Mouse (Mus musculus) CH12.LX (cell line): ENCODE measurements at regions not wholly inside any gene's neighbourhood (a gene's known extent, or its start where the extent isn't known, plus 50 kb on each side); places are given as distances from the start of the nearest gene placed in this dataset.

Experiments
- DNase-seq: peaks from one replicate; pipeline ENCODE4 v3.0.0-alpha.2; 2013; ENCODE audit errors: extremely low read depth
- H3K27ac ChIP-seq: 2 replicates; pipeline ENCODE4 v1.5.1; 2012; ENCODE audit warnings: low read depth, mild to moderate bottlenecking, control low read depth, moderate library complexity; ENCODE audit not compliant: insufficient read depth
- H3K27me3 ChIP-seq: replicated peaks from 2 replicates; pipeline ENCODE3; 2012; ENCODE audit warnings: inconsistent platforms
- H3K36me3 ChIP-seq, 2 experiments: replicated peaks in 1 of 2; 2 replicates each; pipeline versions ENCODE3 to v1.6.1; 2012; ENCODE audit warnings: inconsistent platforms in 1 of 2, low read length in 1 of 2, mild to moderate bottlenecking in 1 of 2, mixed read lengths in 1 of 2, moderate library complexity in 1 of 2; ENCODE audit not compliant: control insufficient read depth in 1 of 2, insufficient read depth in 1 of 2
- H3K4me1 ChIP-seq, 2 experiments: 2 replicates each; pipeline ENCODE4 v1.6.1; 2012; ENCODE audit warnings: inconsistent platforms in 1 of 2, moderate library complexity in 1 of 2; ENCODE audit not compliant: insufficient read depth in 2 of 2, control insufficient read depth in 1 of 2
- H3K4me2 ChIP-seq: 2 replicates; pipeline ENCODE4 v1.6.1; 2012; ENCODE audit warnings: low read depth, mild to moderate bottlenecking, control low read depth; ENCODE audit not compliant: poor library complexity, insufficient read depth, severe bottlenecking
- H3K4me3 ChIP-seq, 3 experiments: fragments of 150-350 bp in 1 of 3; sonication (generic) in 1 of 3; replicated peaks in 1 of 3; 2 replicates each; pipeline versions ENCODE3 to v1.5.1; 2011 to 2012; ENCODE audit warnings: low read depth in 2 of 3, low read length in 2 of 3, mild to moderate bottlenecking in 2 of 3, moderate library complexity in 2 of 3, control low read depth in 1 of 3, improper control_type of control experiment in 1 of 3, inconsistent platforms in 1 of 3, mixed read lengths in 1 of 3; ENCODE audit not compliant: poor library complexity in 1 of 3
- H3K79me2 ChIP-seq: replicated peaks from 2 replicates; pipeline ENCODE4 v1.6.1; 2012; ENCODE audit warnings: mild to moderate bottlenecking, moderate library complexity; ENCODE audit not compliant: control insufficient read depth, poor library complexity, insufficient read depth, severe bottlenecking; ENCODE audit errors: extremely low read depth
- H3K9ac ChIP-seq: 2 replicates; pipeline ENCODE4 v1.6.1; 2012; ENCODE audit warnings: low read depth, mild to moderate bottlenecking, control low read depth, moderate library complexity; ENCODE audit not compliant: insufficient read depth
- H3K9me3 ChIP-seq: replicated peaks from 2 replicates; pipeline ENCODE3; 2012; ENCODE audit warnings: low read length, inconsistent platforms, mixed read lengths
- BHLHE40 ChIP-seq: IDR thresholded peaks from 2 replicates; pipeline ENCODE4 v1.6.1; 2011; ENCODE audit warnings: mild to moderate bottlenecking, low read depth, low read length, improper control_type of control experiment
- CHD1 ChIP-seq: IDR thresholded peaks from 2 replicates; pipeline ENCODE4 v1.6.1; 2012; ENCODE audit warnings: low read depth, low read length, improper control_type of control experiment, inconsistent platforms
- CTCF ChIP-seq, 2 experiments: IDR thresholded peaks in 1 of 2; conservative IDR thresholded peaks in 1 of 2; 2 replicates each; pipeline ENCODE4 v1.5.1; 2011 to 2012; ENCODE audit warnings: low read depth in 2 of 2, low read length in 2 of 2, improper control_type of control experiment in 1 of 2, inconsistent platforms in 1 of 2, mild to moderate bottlenecking in 1 of 2, moderate library complexity in 1 of 2
- GABPA ChIP-seq: IDR thresholded peaks from 2 replicates; pipeline ENCODE4 v1.6.1; 2012; ENCODE audit warnings: low read depth, low read length, improper control_type of control experiment, inconsistent platforms; ENCODE audit not compliant: insufficient replicate concordance
- IRF4 ChIP-seq: IDR thresholded peaks from 2 replicates; pipeline ENCODE4 v1.6.1; 2014; ENCODE audit warnings: low read depth, mild to moderate bottlenecking, inconsistent platforms, low read length, improper control_type of control experiment
- JUND ChIP-seq: conservative IDR thresholded peaks from 2 replicates; pipeline ENCODE4 v1.6.1; 2011; ENCODE audit warnings: low read depth, low read length, improper control_type of control experiment
- KAT2A ChIP-seq: IDR thresholded peaks from 2 replicates; pipeline ENCODE4 v1.6.1; 2012; ENCODE audit warnings: low read length, improper control_type of control experiment, inconsistent platforms; ENCODE audit not compliant: insufficient replicate concordance
- MAX ChIP-seq: IDR thresholded peaks from 2 replicates; pipeline ENCODE4 v1.6.1; 2011; ENCODE audit warnings: low read length, improper control_type of control experiment
- MAZ ChIP-seq: IDR thresholded peaks from 2 replicates; pipeline ENCODE4 v1.6.1; 2012; ENCODE audit warnings: low read depth, mild to moderate bottlenecking, inconsistent platforms, low read length, improper control_type of control experiment, moderate library complexity
- NRF1 ChIP-seq: IDR thresholded peaks from 2 replicates; pipeline ENCODE4 v1.6.1; 2014; ENCODE audit warnings: low read depth, mild to moderate bottlenecking, inconsistent platforms, low read length, improper control_type of control experiment, moderate library complexity
- RAD21 ChIP-seq: IDR thresholded peaks from 2 replicates; pipeline ENCODE4 v1.6.1; 2011; ENCODE audit warnings: low read depth, mild to moderate bottlenecking, low read length, improper control_type of control experiment, moderate library complexity
- SIN3A ChIP-seq: IDR thresholded peaks from 2 replicates; pipeline ENCODE4 v1.6.1; 2012; ENCODE audit warnings: low read length, improper control_type of control experiment, inconsistent platforms
- SMC3 ChIP-seq: IDR thresholded peaks from 2 replicates; pipeline ENCODE4 v1.6.1; 2011; ENCODE audit warnings: low read depth, low read length, improper control_type of control experiment
- TBP ChIP-seq: conservative IDR thresholded peaks from 2 replicates; pipeline ENCODE4 v1.6.1; 2011; ENCODE audit warnings: low read depth, low read length, improper control_type of control experiment
- TCF12 ChIP-seq: IDR thresholded peaks from 2 replicates; pipeline ENCODE4 v1.6.1; 2014; ENCODE audit warnings: low read depth, mild to moderate bottlenecking, inconsistent platforms, low read length, improper control_type of control experiment
- UBTF ChIP-seq: IDR thresholded peaks from 2 replicates; pipeline ENCODE4 v1.6.1; 2012; ENCODE audit warnings: low read depth, mild to moderate bottlenecking, inconsistent platforms, low read length, improper control_type of control experiment, moderate library complexity
- USF1 ChIP-seq: IDR thresholded peaks from 2 replicates; pipeline ENCODE4 v1.6.1; 2014; ENCODE audit warnings: low read depth, mild to moderate bottlenecking, inconsistent platforms, low read length, improper control_type of control experiment
- USF2 ChIP-seq: conservative IDR thresholded peaks from 2 replicates; pipeline ENCODE4 v1.6.1; 2011; ENCODE audit warnings: low read depth, low read length, improper control_type of control experiment
- ZKSCAN1 ChIP-seq: IDR thresholded peaks from 2 replicates; pipeline ENCODE4 v1.6.1; 2012; ENCODE audit warnings: low read depth, inconsistent platforms, low read length, improper control_type of control experiment, borderline replicate concordance
- dilution Hi-C: fragments of 300-500 bp; cut with MboI; formaldehyde crosslinking; loops from 2 replicates; pipeline ENCODE4 v1.14.3; 2020; ENCODE audit warnings: low sequenced_read_pairs; ENCODE audit not compliant: extremely low pct_unique_long_range_greater_than_20kb, extremely low pct_ligation_motif_present
- in situ Hi-C: fragments of 300-500 bp; cut with MboI; formaldehyde crosslinking; loops from 3 replicates; pipeline ENCODE4 v1.14.3; 2019; ENCODE audit warnings: low sequenced_read_pairs, low pct_ligation_motif_present, low pct_unique_long_range_greater_than_20kb, mixed read lengths

GRCm38 (mm10) chr13:112070757-112071156 lies 217.5 kb upstream of the Ankrd55 start:
- H3K27me3 ChIP-seq, result no peaks in the 10 kb centered on the region
- no peak for DNase-seq

GRCm38 (mm10) chr13:112071209-112071955 lies 216.9 kb upstream of the Ankrd55 start:
- in situ Hi-C loops, result no loop called here
- no peak overlapping the region for H3K27ac ChIP-seq

More at GRCm38 (mm10) chr13:112070757-112071156, 217.5 kb upstream of the Ankrd55 start:
- Histone ChIP-seq H3K79me2 (no peaks in the 10 kb centered on the region), H3K27ac (no peak overlapping the region), H3K9ac (no peak overlapping the region), H3K36me3 (no peaks in the 10 kb centered on the region), H3K9me3 (no peaks in the 10 kb centered on the region), H3K4me1 (peaks cover 13 to 19% of the 10 kb centered on the region in 2 experiments), H3K4me2 (no peak overlapping the region), H3K4me3 (no peak overlapping the region)
- TF ChIP-seq TBP (no peak), IRF4 (no peak), SMC3 (no peak), CTCF (conservative IDR thresholded peaks at IDR 0.05 in 1 of 2, IDR thresholded peaks at IDR 0.05 in 1 of 2; ENCODE audit: low read depth in 2 of 2, low read length in 2 of 2) (no peak), USF2 (no peak)
- dilution Hi-C loops (no loop called here), in situ Hi-C loops (no loop called here)

GRCm38 (mm10) chr13:112071956-112072314 lies 216.3 kb upstream of the Ankrd55 start:
- H3K4me2 ChIP-seq, result no peak overlapping the region
- H3K27ac ChIP-seq, result no peak overlapping the region
- TF ChIP-seq GABPA, result no peak
- TF ChIP-seq NRF1, result no peak
- no peak for TF ChIP-seq CHD1
- TF ChIP-seq RAD21, result no peak
- TF ChIP-seq KAT2A, result no peak
- no peak for TF ChIP-seq CTCF (conservative IDR thresholded peaks at IDR 0.05 in 1 of 2, IDR thresholded peaks at IDR 0.05 in 1 of 2; ENCODE audit: low read depth in 2 of 2, low read length in 2 of 2)
- no peak for TF ChIP-seq JUND
- TF ChIP-seq UBTF, result no peak
- TF ChIP-seq USF2, result no peak
- H3K4me1 ChIP-seq, result peaks cover 19 to 28% of the 10 kb centered on the region in 2 experiments
- no peaks in the 10 kb centered on the region for H3K27me3 ChIP-seq
- dilution Hi-C loops, result no loop called here
- no peak overlapping the region for H3K9ac ChIP-seq
- H3K9me3 ChIP-seq, result no peaks in the 10 kb centered on the region
- H3K79me2 ChIP-seq, result no peaks in the 10 kb centered on the region
- DNase-seq, result no peak
- in situ Hi-C loops, result no loop called here
- no peaks in the 10 kb centered on the region for H3K36me3 ChIP-seq
- no peak overlapping the region for H3K4me3 ChIP-seq

More at GRCm38 (mm10) chr13:112071209-112071955, 216.9 kb upstream of the Ankrd55 start:
- Histone ChIP-seq H3K4me2 (no peak overlapping the region), H3K36me3 (no peaks in the 10 kb centered on the region), H3K9me3 (no peaks in the 10 kb centered on the region), H3K4me1 (peaks cover 18 to 25% of the 10 kb centered on the region in 2 experiments), H3K79me2 (no peaks in the 10 kb centered on the region), H3K9ac (no peak overlapping the region), H3K4me3 (no peak overlapping the region), H3K27me3 (no peaks in the 10 kb centered on the region)
- TF ChIP-seq USF2 (no peak), MAZ (no peak), TCF12 (no peak), GABPA (no peak), TBP (no peak), BHLHE40 (no peak), ZKSCAN1 (no peak), USF1 (no peak), SMC3 (no peak), SIN3A (no peak), MAX (no peak)
- dilution Hi-C loops, result no loop called here
- DNase-seq, result no peak
